Mouse (Mus musculus): ENCODE results near the gene Med13l. TPM values are rescaled to one million over a fixed set of nuclear protein-coding genes. Genes with fewer than 3 reads are reported as not detected.
A peak's percentile ranks its signal among the peaks of the same experiment; 100 is the strongest.

Med13l gene
- 18.6 and 18.7 TPM in 2 replicates for polyA plus RNA-seq (2014; fragmentation: Nextera tagmentation; extraction: Ambion mirVana)

- H3K9ac ChIP-seq (replicated peaks; ENCODE audit: low read depth, low read length) = peak within 1 kb of the TSS; percentile 95
- no peaks in the 10 kb centered on the region for H3K27me3 ChIP-seq (ENCODE audit: control insufficient read depth, insufficient read depth, low read length)
- WGBS = 0% methylated on average over 28 of the region's 120 CpGs
Observed at GRCm38 (mm10) chr5:118560385-118561085, at the start of gene Med13l. Med13l (plus strand) TSS chr5:118560679.

GRCm38 (mm10) chr5:118510969-118511368 is 49.5 kb upstream of the Med13l start:
- no peak overlapping the region for H3K9ac ChIP-seq (replicated peaks; ENCODE audit: low read depth, low read length)
- H3K4me1 ChIP-seq (ENCODE audit: control insufficient read depth, insufficient read depth, low read length) = peaks cover 14% of the 10 kb centered on the region; the same call in 1 of the 2 replicates
- H3K4me2 ChIP-seq (ENCODE audit: low read depth, low read length) = no peak overlapping the region
- no peak overlapping the region for H3K4me3 ChIP-seq (ENCODE audit: low read depth, low read length)
- H3K27ac ChIP-seq (ENCODE audit: low read depth, low read length) = no peak overlapping the region
- H3K36me3 ChIP-seq (ENCODE audit: control insufficient read depth, insufficient read depth, low read length) = no peaks in the 10 kb centered on the region
- H3K9me3 ChIP-seq (ENCODE audit: control insufficient read depth, low read length) = no peaks in the 10 kb centered on the region
- ATAC-seq (ENCODE audit: low read depth) = no peak
- H3K27me3 ChIP-seq (ENCODE audit: control insufficient read depth, insufficient read depth, low read length) = no peaks in the 10 kb centered on the region
- WGBS = 87% methylated on average over 4 of the region's 4 CpGs

More at GRCm38 (mm10) chr5:118560385-118561085, at the start of gene Med13l:
- Histone ChIP-seq H3K4me2 (ENCODE audit: low read depth, low read length) (peak within 1 kb of the TSS; percentile 76), H3K27ac (ENCODE audit: low read depth, low read length) (peak within 1 kb of the TSS; percentile 99), H3K4me1 (ENCODE audit: control insufficient read depth, insufficient read depth, low read length) (peaks cover 25% of the 10 kb centered on the region), H3K4me3 (ENCODE audit: low read depth, low read length) (peak within 1 kb of the TSS; percentile 81), H3K36me3 (ENCODE audit: control insufficient read depth, insufficient read depth, low read length) (no peaks in the 10 kb centered on the region), H3K9me3 (ENCODE audit: control insufficient read depth, low read length) (no peaks in the 10 kb centered on the region)
- ATAC-seq (ENCODE audit: low read depth) = peak; percentile 47

GRCm38 (mm10) chr5:118513005-118513404 is 47.5 kb upstream of the Med13l start:
- Histone ChIP-seq H3K9ac (replicated peaks; ENCODE audit: low read depth, low read length) (no peak overlapping the region), H3K9me3 (ENCODE audit: control insufficient read depth, low read length) (no peaks in the 10 kb centered on the region), H3K36me3 (ENCODE audit: control insufficient read depth, insufficient read depth, low read length) (no peaks in the 10 kb centered on the region), H3K27me3 (ENCODE audit: control insufficient read depth, insufficient read depth, low read length) (no peaks in the 10 kb centered on the region), H3K4me3 (ENCODE audit: low read depth, low read length) (no peak overlapping the region), H3K27ac (ENCODE audit: low read depth, low read length) (no peak overlapping the region), H3K4me1 (ENCODE audit: control insufficient read depth, insufficient read depth, low read length) (peaks cover 14% of the 10 kb centered on the region; the same call in 1 of the 2 replicates), H3K4me2 (ENCODE audit: low read depth, low read length) (no peak overlapping the region)
- ATAC-seq (ENCODE audit: low read depth) = no peak
- 58% methylated on average over 1 of the region's 1 CpGs for WGBS

- Histone ChIP-seq H3K27ac (ENCODE audit: low read depth, low read length) (no peak overlapping the region), H3K9me3 (ENCODE audit: control insufficient read depth, low read length) (no peaks in the 10 kb centered on the region), H3K4me3 (ENCODE audit: low read depth, low read length) (peak overlapping the region; percentile 17), H3K36me3 (ENCODE audit: control insufficient read depth, insufficient read depth, low read length) (no peaks in the 10 kb centered on the region), H3K4me1 (ENCODE audit: control insufficient read depth, insufficient read depth, low read length) (peaks cover 14% of the 10 kb centered on the region; the same call in 1 of the 2 replicates), H3K27me3 (ENCODE audit: control insufficient read depth, insufficient read depth, low read length) (no peaks in the 10 kb centered on the region), H3K9ac (replicated peaks; ENCODE audit: low read depth, low read length) (0 out of 2 replicates have a peak overlapping the region, but pooled peaks have one; percentile 4), H3K4me2 (ENCODE audit: low read depth, low read length) (peak overlapping the region; percentile 53)
- WGBS = 4% methylated on average over 43 of the region's 43 CpGs
- no peak for ATAC-seq (ENCODE audit: low read depth)
Observed at GRCm38 (mm10) chr5:118513629-118514526, 46.6 kb upstream of the Med13l start.

- H3K9me3 ChIP-seq (ENCODE audit: control insufficient read depth, low read length) = no peaks in the 10 kb centered on the region
- H3K9ac ChIP-seq (replicated peaks; ENCODE audit: low read depth, low read length) = no peak overlapping the region
- no peak overlapping the region for H3K27ac ChIP-seq (ENCODE audit: low read depth, low read length)
- no peaks in the 10 kb centered on the region for H3K27me3 ChIP-seq (ENCODE audit: control insufficient read depth, insufficient read depth, low read length)
- H3K4me1 ChIP-seq (ENCODE audit: control insufficient read depth, insufficient read depth, low read length) = peaks cover 14% of the 10 kb centered on the region; the same call in 1 of the 2 replicates
- no peak for ATAC-seq (ENCODE audit: low read depth)
- peak overlapping the region; percentile 17 for H3K4me3 ChIP-seq (ENCODE audit: low read depth, low read length)
- WGBS = 21% methylated on average over 9 of the region's 9 CpGs
- peak overlapping the region; percentile 53 for H3K4me2 ChIP-seq (ENCODE audit: low read depth, low read length)
- H3K36me3 ChIP-seq (ENCODE audit: control insufficient read depth, insufficient read depth, low read length) = no peaks in the 10 kb centered on the region
Observed at GRCm38 (mm10) chr5:118514527-118514831, 46.0 kb upstream of the Med13l start.

GRCm38 (mm10) chr5:118514842-118515241 is 45.6 kb upstream of the Med13l start:
- peak; percentile 54; the same call in 1 of the 2 replicates for ATAC-seq (ENCODE audit: low read depth)
- Histone ChIP-seq H3K9ac (replicated peaks; ENCODE audit: low read depth, low read length) (no peak overlapping the region), H3K36me3 (ENCODE audit: control insufficient read depth, insufficient read depth, low read length) (no peaks in the 10 kb centered on the region), H3K4me1 (ENCODE audit: control insufficient read depth, insufficient read depth, low read length) (peaks cover 14% of the 10 kb centered on the region; the same call in 1 of the 2 replicates), H3K4me2 (ENCODE audit: low read depth, low read length) (peak overlapping the region; percentile 53; the same call in 1 of the 2 replicates), H3K9me3 (ENCODE audit: control insufficient read depth, low read length) (no peaks in the 10 kb centered on the region), H3K4me3 (ENCODE audit: low read depth, low read length) (no peak overlapping the region), H3K27me3 (ENCODE audit: control insufficient read depth, insufficient read depth, low read length) (no peaks in the 10 kb centered on the region), H3K27ac (ENCODE audit: low read depth, low read length) (no peak overlapping the region)
- 47% methylated on average over 5 of the region's 5 CpGs for WGBS

GRCm38 (mm10) chr5:118515280-118515721 is 45.2 kb upstream of the Med13l start:
- Histone ChIP-seq H3K4me3 (ENCODE audit: low read depth, low read length) (no peak overlapping the region), H3K4me2 (ENCODE audit: low read depth, low read length) (no peak overlapping the region), H3K9ac (replicated peaks; ENCODE audit: low read depth, low read length) (no peak overlapping the region), H3K4me1 (ENCODE audit: control insufficient read depth, insufficient read depth, low read length) (peaks cover 14% of the 10 kb centered on the region; the same call in 1 of the 2 replicates), H3K27ac (ENCODE audit: low read depth, low read length) (no peak overlapping the region), H3K27me3 (ENCODE audit: control insufficient read depth, insufficient read depth, low read length) (no peaks in the 10 kb centered on the region), H3K9me3 (ENCODE audit: control insufficient read depth, low read length) (no peaks in the 10 kb centered on the region), H3K36me3 (ENCODE audit: control insufficient read depth, insufficient read depth, low read length) (no peaks in the 10 kb centered on the region)
- peak; percentile 63; the same call in 1 of the 2 replicates for ATAC-seq (ENCODE audit: low read depth)
- 15% methylated on average over 11 of the region's 11 CpGs for WGBS

GRCm38 (mm10) chr5:118516066-118516465 is 44.4 kb upstream of the Med13l start:
- 74% methylated on average over 6 of the region's 6 CpGs for WGBS
- Histone ChIP-seq H3K27ac (ENCODE audit: low read depth, low read length) (no peak overlapping the region), H3K4me1 (ENCODE audit: control insufficient read depth, insufficient read depth, low read length) (peaks cover 14% of the 10 kb centered on the region; the same call in 1 of the 2 replicates), H3K9ac (replicated peaks; ENCODE audit: low read depth, low read length) (no peak overlapping the region), H3K4me3 (ENCODE audit: low read depth, low read length) (no peak overlapping the region), H3K4me2 (ENCODE audit: low read depth, low read length) (no peak overlapping the region), H3K9me3 (ENCODE audit: control insufficient read depth, low read length) (no peaks in the 10 kb centered on the region), H3K36me3 (ENCODE audit: control insufficient read depth, insufficient read depth, low read length) (no peaks in the 10 kb centered on the region), H3K27me3 (ENCODE audit: control insufficient read depth, insufficient read depth, low read length) (no peaks in the 10 kb centered on the region)
- no peak for ATAC-seq (ENCODE audit: low read depth)

All from neural tube, embryonic 14.5 days (tissue).